8 mouse cellular contexts compared by ENCODE assay signal in genomic region chr5:28038115-28038514, GRCm38 (mm10). TPM values are rescaled to one million over a fixed set of nuclear protein-coding genes. Genes with fewer than 3 reads are reported as not detected.
DNase-seq lines count a peak whose midpoint lies in the region; ATAC-seq and TF ChIP-seq lines count a peak whose summit lies in the region.

No protein-coding gene starts in this region.

- no peak overlapping the region for H3K4me2 ChIP-seq in forebrain, postnatal 0 days (ENCODE audit: low read depth)
- H3K4me2 ChIP-seq in embryonic facial prominence, embryonic 14.5 days (ENCODE audit: low read depth, low read length), result no peak overlapping the region
- H3K4me2 ChIP-seq in lung, postnatal 0 days (replicated peaks; ENCODE audit: low read depth, low read length), result no peak overlapping the region

- TF ChIP-seq CTCF in forebrain, postnatal 0 days (IDR thresholded peaks at IDR 0.05; ENCODE audit: low read depth), result no peak
- no peak for TF ChIP-seq CTCF in lung, postnatal 0 days (IDR thresholded peaks at IDR 0.05)

- TF ChIP-seq EP300 in lung, postnatal 0 days (IDR thresholded peaks at IDR 0.05), result peak; percentile 44; the same call in 1 of the 2 replicates

- intact Hi-C loops in heart, postnatal 36 days (cut with DNase I), result loop anchor here (5.0 kb wide), 2 partner anchors 41 to 54 kb away; no protein-coding TSS in a partner anchor

- WGBS in forebrain, postnatal 0 days, result 22% methylated on average over 2 of the region's 2 CpGs
- 61% methylated on average over 2 of the region's 2 CpGs for whole genome bisulfite sequencing in forebrain, embryonic 10.5 days
- WGBS in embryonic facial prominence, embryonic 14.5 days, result 20% methylated on average over 2 of the region's 2 CpGs
- 0% methylated on average over 2 of the region's 2 CpGs for WGBS in lung, postnatal 0 days

- ATAC-seq in forebrain, postnatal 0 days, result no peak; the same call in 1 of the 2 replicates
- peak; percentile 90 for ATAC-seq in embryonic facial prominence, embryonic 14.5 days (ENCODE audit: low read depth)
- peak; percentile 73 for ATAC-seq in lung, postnatal 0 days
- ATAC-seq in activated CD4-positive, CD25-positive, alpha-beta regulatory T cell, adult 4 months, result no peak

- no peaks in the 10 kb centered on the region for H3K9me3 ChIP-seq in forebrain, postnatal 0 days (ENCODE audit: low read length)
- no peaks in the 10 kb centered on the region for H3K9me3 ChIP-seq in forebrain, embryonic 10.5 days
- no peaks in the 10 kb centered on the region for H3K9me3 ChIP-seq in embryonic facial prominence, embryonic 14.5 days (ENCODE audit: control insufficient read depth, low read length)
- H3K9me3 ChIP-seq in lung, postnatal 0 days (ENCODE audit: low read length), result no peaks in the 10 kb centered on the region

- DNase-seq in forebrain, postnatal 0 days, result peak; percentile 6
- DNase-seq in forebrain, embryonic 10.5 days (ENCODE audit: extremely low spot score, low spot score), result no peak
- DNase-seq in MN1 (ENCODE audit: low spot score), result peak; percentile 81
- DNase-seq in embryonic facial prominence, embryonic 14.5 days (ENCODE audit: low spot score), result peak; percentile 86
- peak; percentile 75 to 80 for DNase-seq in heart, postnatal 36 days
- DNase-seq in lung, postnatal 0 days (ENCODE audit: low spot score), result peak; percentile 85
- DNase-seq in thymus, postnatal 36 days, result no peak

- no peak overlapping the region for H3K27ac ChIP-seq in forebrain, postnatal 0 days (ENCODE audit: low read depth, low read length)
- H3K27ac ChIP-seq in forebrain, embryonic 10.5 days, result no peak overlapping the region
- no peak overlapping the region for H3K27ac ChIP-seq in embryonic facial prominence, embryonic 14.5 days (replicated peaks; ENCODE audit: low read depth, low read length)
- H3K27ac ChIP-seq in lung, postnatal 0 days (ENCODE audit: low read length), result no peak overlapping the region

- H3K4me3 ChIP-seq in forebrain, postnatal 0 days (ENCODE audit: low read depth, low read length), result no peak overlapping the region
- no peak overlapping the region for H3K4me3 ChIP-seq in forebrain, embryonic 10.5 days
- H3K4me3 ChIP-seq in embryonic facial prominence, embryonic 14.5 days (ENCODE audit: low read depth, low read length), result no peak overlapping the region
- H3K4me3 ChIP-seq in lung, postnatal 0 days (ENCODE audit: low read depth, low read length), result no peak overlapping the region

- no peaks in the 10 kb centered on the region for H3K36me3 ChIP-seq in forebrain, postnatal 0 days (ENCODE audit: insufficient read depth)
- H3K36me3 ChIP-seq in forebrain, embryonic 10.5 days (replicated peaks), result no peaks in the 10 kb centered on the region
- H3K36me3 ChIP-seq in embryonic facial prominence, embryonic 14.5 days (ENCODE audit: control insufficient read depth, insufficient read depth, low read length), result no peaks in the 10 kb centered on the region
- H3K36me3 ChIP-seq in lung, postnatal 0 days (ENCODE audit: insufficient read depth, low read length), result no peaks in the 10 kb centered on the region

- no peak overlapping the region for H3K9ac ChIP-seq in forebrain, postnatal 0 days
- H3K9ac ChIP-seq in embryonic facial prominence, embryonic 14.5 days (ENCODE audit: low read depth, low read length), result no peak overlapping the region
- H3K9ac ChIP-seq in lung, postnatal 0 days (replicated peaks; ENCODE audit: low read depth), result no peak overlapping the region

- H3K4me1 ChIP-seq in forebrain, postnatal 0 days (ENCODE audit: insufficient read depth), result no peaks in the 10 kb centered on the region
- H3K4me1 ChIP-seq in forebrain, embryonic 10.5 days, result peaks cover 18% of the 10 kb centered on the region
- peaks cover 15% of the 10 kb centered on the region for H3K4me1 ChIP-seq in embryonic facial prominence, embryonic 14.5 days (ENCODE audit: control insufficient read depth, insufficient read depth, low read length)
- H3K4me1 ChIP-seq in lung, postnatal 0 days (ENCODE audit: insufficient read depth, low read depth, low read length), result peaks cover 27% of the 10 kb centered on the region; the same call in 1 of the 2 replicates

- no peaks in the 10 kb centered on the region for H3K27me3 ChIP-seq in forebrain, postnatal 0 days (ENCODE audit: insufficient read depth, low read length)
- no peaks in the 10 kb centered on the region for H3K27me3 ChIP-seq in forebrain, embryonic 10.5 days (ENCODE audit: poor library complexity, severe bottlenecking)
- H3K27me3 ChIP-seq in embryonic facial prominence, embryonic 14.5 days (replicated peaks; ENCODE audit: control insufficient read depth, insufficient read depth, low read length), result no peaks in the 10 kb centered on the region
- H3K27me3 ChIP-seq in lung, postnatal 0 days (replicated peaks; ENCODE audit: insufficient read depth, low read length), result no peaks in the 10 kb centered on the region

RNA-seq across cellular contexts. Expression of gene Insig1, which starts 33.0 kb away (rescaled TPM):
- 127 and 140 TPM in 2 replicates for total RNA-seq in forebrain, postnatal 0 days (2014; rRNA removed)
- polyA plus RNA-seq in forebrain, postnatal 0 days (2015; fragmentation: Nextera tagmentation; extraction: Ambion mirVana), result 100 and 101 TPM in 2 replicates
- 94.2 and 104 TPM in 2 replicates for polyA plus RNA-seq in forebrain, embryonic 10.5 days (2016; fragmentation: Nextera tagmentation; extraction: Ambion mirVana)
- polyA plus RNA-seq in embryonic facial prominence, embryonic 14.5 days (2014; fragmentation: Nextera tagmentation; extraction: Ambion mirVana), result 47.9 and 58.7 TPM in 2 replicates
- total RNA-seq in heart, postnatal 36 days (2021), result 10 to 100 TPM; 18.8 to 21.2 TPM
- 109 and 122 TPM in 2 replicates for polyA plus RNA-seq in lung, postnatal 0 days (2015; fragmentation: Nextera tagmentation; extraction: Ambion mirVana)
- 10 to 100 TPM; 30.3 to 38.1 TPM for polyA plus RNA-seq in activated CD4-positive, CD25-positive, alpha-beta regulatory T cell, adult 4 months (2017; shearing (Covaris generic))

Comparison
In these comparisons a context has a peak if more than half of its experiments do, and no peak if none do; other contexts are left out.
1. DNase-seq: peak in forebrain, postnatal 0 days (single experiment), MN1 (single experiment), embryonic facial prominence, embryonic 14.5 days (single experiment), heart, postnatal 36 days (2 of 2) and lung, postnatal 0 days (single experiment); none in forebrain, embryonic 10.5 days (single experiment) and thymus, postnatal 36 days (0 of 2).
2. ATAC-seq: peak in embryonic facial prominence, embryonic 14.5 days (single experiment) and lung, postnatal 0 days (single experiment); none in forebrain, postnatal 0 days (single experiment) and activated CD4-positive, CD25-positive, alpha-beta regulatory T cell, adult 4 months (single experiment).